Mouse (Mus musculus) liver, embryonic 15.5 days (tissue): ENCODE results near the gene Ubqln4. TPM values are rescaled to one million over a fixed set of nuclear protein-coding genes. Genes with fewer than 3 reads are reported as not detected.

Experiments
- ATAC-seq: fragments of 200-750 bp; cut with Nextera tagmentation; 2 replicates; pipeline ENCODE4 v1.8.0; 2017; ENCODE audit warnings: moderate number of reproducible peaks, mild to moderate bottlenecking, moderate library complexity; ENCODE audit not compliant: insufficient read depth
- H3K27ac ChIP-seq: fragments of 300-500 bp; sonication (generic); replicated peaks from 2 replicates; pipeline ENCODE4 v1.5.1; 2015; ENCODE audit warnings: mild to moderate bottlenecking, inconsistent platforms
- H3K27me3 ChIP-seq: fragments of 300-500 bp; sonication (generic); 2 replicates; pipeline ENCODE4 v1.6.1; 2015; ENCODE audit warnings: mild to moderate bottlenecking, inconsistent platforms
- H3K36me3 ChIP-seq: fragments of 300-500 bp; sonication (generic); replicated peaks from 2 replicates; pipeline ENCODE4 v1.6.1; 2015; ENCODE audit warnings: moderate library complexity, mild to moderate bottlenecking, inconsistent platforms
- H3K4me1 ChIP-seq: fragments of 300-500 bp; sonication (generic); replicated peaks from 2 replicates; pipeline ENCODE4 v1.6.1; 2015; ENCODE audit warnings: inconsistent platforms
- H3K4me2 ChIP-seq: fragments of 300-500 bp; sonication (generic); 2 replicates; pipeline ENCODE4 v1.6.1; 2015; ENCODE audit warnings: moderate library complexity, mild to moderate bottlenecking, inconsistent platforms
- H3K4me3 ChIP-seq: fragments of 300-500 bp; sonication (generic); replicated peaks from 2 replicates; pipeline ENCODE4 v1.5.1; 2015; ENCODE audit warnings: mild to moderate bottlenecking, inconsistent platforms
- H3K9ac ChIP-seq: fragments of 300-500 bp; sonication (generic); 2 replicates; pipeline ENCODE4 v1.6.1; 2015; ENCODE audit warnings: moderate library complexity, mild to moderate bottlenecking, inconsistent platforms
- H3K9me3 ChIP-seq: fragments of 300-500 bp; sonication (generic); replicated peaks from 2 replicates; pipeline ENCODE4 v1.6.1; 2016; ENCODE audit warnings: inconsistent platforms
- WGBS: fragments of 180-500 bp; shearing (Covaris S2); methylation state at CpG from one replicate; pipeline ENCODE4 v1.1.7; 2015; ENCODE audit warnings: mixed read lengths; ENCODE audit not compliant: insufficient replicate concordance; 5-methylcytosine and 5-hydroxymethylcytosine counted together
- microRNA counts: library from miRNA; unstranded; fragments of <30 nt; microRNA quantifications from one replicate; lab custom pipeline; 2016
- microRNA-seq: library from miRNA; unstranded; fragments of <30 nt; microRNA quantifications from one replicate; pipeline ENCODE4, GENCODE M21; 2016
- polyA plus RNA-seq: library from polyadenylated mRNA; unstranded; fragments of >200 nt; fragmentation: Nextera tagmentation; extraction: Ambion mirVana; gene quantifications from 2 replicates; pipeline ENCODE4 v1.2.1, GENCODE M21; 2015

Gene Ubqln4
- polyA plus RNA-seq, 1 experiment from 2014 or later = 19.8 TPM

DNA sequence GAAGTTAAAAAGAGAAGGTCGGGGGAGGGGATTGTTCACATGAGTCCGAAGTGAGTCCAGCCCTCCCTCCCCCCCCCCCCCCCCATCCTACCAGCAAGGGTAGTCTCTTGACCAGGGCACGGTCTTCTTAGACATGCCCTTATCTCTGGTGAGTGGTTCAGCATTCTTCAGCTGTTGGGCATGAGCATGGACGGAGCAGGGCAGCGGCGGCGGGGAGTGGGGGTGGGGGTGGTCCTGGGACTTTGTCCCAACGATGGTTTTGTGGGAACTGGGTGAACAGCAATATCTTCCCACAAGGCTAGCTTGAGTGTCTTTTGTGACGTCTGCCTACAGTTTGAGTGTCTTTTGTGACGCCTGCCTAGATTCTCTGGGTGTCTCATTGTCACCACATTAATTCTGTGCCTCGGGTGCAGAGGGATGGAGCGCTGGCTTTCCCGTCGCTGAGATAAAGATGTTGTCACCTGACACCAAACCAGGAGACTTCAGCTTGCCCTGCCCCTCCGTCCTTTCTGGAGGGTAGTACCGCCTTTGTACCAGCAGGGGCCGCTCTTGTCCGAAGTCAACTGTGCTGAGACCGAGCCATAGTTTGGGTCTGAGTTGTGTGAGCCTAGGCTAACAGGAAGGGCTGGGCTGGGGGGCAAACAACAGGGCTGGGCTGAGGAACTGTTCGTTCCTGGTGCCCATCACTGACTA lies 53.7 kb downstream of the Ubqln4 start:
- under 1% methylated on average over 20 of the region's 20 CpGs for WGBS
- Histone ChIP-seq H3K27me3 (no peaks in the 10 kb centered on the region), H3K9me3 (no peaks in the 10 kb centered on the region), H3K27ac (no peak overlapping the region), H3K9ac (no peak overlapping the region), H3K4me2 (peak overlapping the region; percentile 53), H3K4me3 (peak overlapping the region; percentile 21), H3K36me3 (no peaks in the 10 kb centered on the region), H3K4me1 (peaks cover 28% of the 10 kb centered on the region)
- ATAC-seq = peak; percentile 74

DNA sequence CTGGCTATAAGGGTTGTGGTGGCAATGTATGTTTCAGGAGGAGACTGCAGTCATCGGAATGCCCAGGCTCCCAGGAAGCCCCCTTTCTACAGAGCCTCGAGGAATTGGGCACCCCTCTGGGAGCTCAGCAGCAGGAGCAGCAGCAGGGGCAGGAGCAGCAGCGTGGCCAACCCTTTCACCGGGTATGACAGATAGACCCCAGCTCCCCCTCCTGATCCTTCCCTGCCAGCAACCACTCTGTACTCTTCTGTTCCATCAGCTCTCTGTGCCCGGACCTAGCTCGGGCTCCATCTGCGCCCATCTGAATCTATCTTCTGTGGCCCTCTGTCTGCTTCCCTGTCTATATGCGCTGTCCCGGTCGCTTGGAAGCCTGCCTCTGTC lies 54.2 kb downstream of the Ubqln4 start:
- Histone ChIP-seq H3K4me3 (peak overlapping the region; percentile 14), H3K9ac (no peak overlapping the region), H3K4me1 (peaks cover 28% of the 10 kb centered on the region), H3K4me2 (peak overlapping the region; percentile 53), H3K36me3 (no peaks in the 10 kb centered on the region), H3K27me3 (no peaks in the 10 kb centered on the region), H3K27ac (no peak overlapping the region), H3K9me3 (no peaks in the 10 kb centered on the region)
- ATAC-seq = 0 out of 2 replicates have a peak, but pooled peaks have one; percentile 8
- WGBS = 18% methylated on average over 10 of the region's 10 CpGs

DNA sequence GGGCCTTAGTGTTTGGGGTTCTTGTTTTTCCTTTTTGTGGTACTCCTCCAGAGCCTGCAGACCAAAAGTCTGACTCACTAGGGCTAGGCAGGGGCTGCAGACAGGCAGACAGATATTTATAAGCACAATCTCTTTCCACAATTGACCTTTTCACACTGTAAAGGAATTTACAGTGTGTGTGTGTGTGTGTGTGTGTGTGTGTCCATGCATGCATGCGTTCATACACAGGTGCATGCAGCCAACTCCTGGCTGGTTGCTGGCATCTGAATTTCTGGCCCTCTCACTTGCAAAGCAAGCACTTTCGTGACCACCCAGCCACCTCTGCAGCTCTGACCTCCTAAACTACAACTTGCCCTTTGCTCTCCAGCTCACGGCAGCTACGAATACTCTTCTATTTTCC lies 55.5 kb downstream of the Ubqln4 start:
- Histone ChIP-seq H3K4me2 (no peak overlapping the region), H3K36me3 (no peaks in the 10 kb centered on the region), H3K27me3 (no peaks in the 10 kb centered on the region; the same call in 1 of the 2 replicates), H3K9ac (no peak overlapping the region; the same call in 1 of the 2 replicates), H3K4me1 (peaks cover 21% of the 10 kb centered on the region), H3K9me3 (no peaks in the 10 kb centered on the region), H3K4me3 (no peak overlapping the region), H3K27ac (no peak overlapping the region)
- WGBS = 60% methylated on average over 4 of the region's 4 CpGs
- no peak for ATAC-seq

DNA sequence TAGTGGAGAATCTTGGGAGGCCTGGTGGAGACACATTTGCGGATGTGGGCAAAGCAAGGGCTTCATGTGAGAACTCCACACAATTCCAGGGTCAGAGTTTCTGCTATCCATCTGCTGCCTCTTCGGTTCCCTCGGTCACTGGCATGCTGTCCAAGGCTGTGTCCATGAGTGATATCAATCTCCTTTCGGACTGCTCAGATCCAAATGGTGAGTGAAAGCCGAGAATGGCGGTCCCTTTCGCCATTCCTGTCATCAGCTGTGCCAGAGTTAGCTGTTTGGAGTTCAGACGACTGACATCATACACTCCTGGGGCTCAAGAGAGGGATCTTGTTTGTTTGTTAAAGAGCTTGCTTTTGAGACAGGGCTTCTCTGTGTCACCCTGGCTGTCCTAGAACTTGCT lies 60.9 kb downstream of the Ubqln4 start:
- Histone ChIP-seq H3K27ac (no peak overlapping the region), H3K4me3 (no peak overlapping the region), H3K9ac (no peak overlapping the region), H3K9me3 (no peaks in the 10 kb centered on the region), H3K4me2 (no peak overlapping the region), H3K36me3 (no peaks in the 10 kb centered on the region), H3K27me3 (no peaks in the 10 kb centered on the region; the same call in 1 of the 2 replicates), H3K4me1 (peaks cover 33% of the 10 kb centered on the region)
- 71% methylated on average over 8 of the region's 8 CpGs for WGBS
- ATAC-seq = no peak

DNA sequence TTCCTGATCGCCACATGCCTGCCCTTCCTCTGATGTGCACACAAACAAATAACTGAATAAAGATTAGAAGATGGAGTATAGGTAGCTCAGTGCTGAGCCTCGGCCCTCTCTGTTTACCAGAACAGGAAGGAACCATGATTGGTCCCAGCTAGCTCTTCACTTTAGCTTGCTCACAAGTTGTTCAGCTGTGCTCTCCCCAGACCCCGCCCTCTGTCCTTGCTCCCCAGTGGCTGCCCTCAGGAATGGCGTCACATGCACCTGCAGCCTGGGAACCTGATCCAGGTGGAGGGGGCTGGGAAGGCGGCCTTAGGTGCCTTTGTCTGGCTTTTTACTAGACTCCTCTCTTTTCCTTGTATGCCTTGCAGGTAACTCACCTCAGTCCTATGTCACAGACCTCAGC lies 61.6 kb downstream of the Ubqln4 start:
- WGBS = 58% methylated on average over 5 of the region's 5 CpGs
- Histone ChIP-seq H3K4me3 (no peak overlapping the region), H3K36me3 (no peaks in the 10 kb centered on the region), H3K4me1 (peaks cover 40% of the 10 kb centered on the region), H3K27me3 (no peaks in the 10 kb centered on the region; the same call in 1 of the 2 replicates), H3K4me2 (no peak overlapping the region), H3K27ac (no peak overlapping the region), H3K9ac (no peak overlapping the region), H3K9me3 (no peaks in the 10 kb centered on the region)
- no peak for ATAC-seq

DNA sequence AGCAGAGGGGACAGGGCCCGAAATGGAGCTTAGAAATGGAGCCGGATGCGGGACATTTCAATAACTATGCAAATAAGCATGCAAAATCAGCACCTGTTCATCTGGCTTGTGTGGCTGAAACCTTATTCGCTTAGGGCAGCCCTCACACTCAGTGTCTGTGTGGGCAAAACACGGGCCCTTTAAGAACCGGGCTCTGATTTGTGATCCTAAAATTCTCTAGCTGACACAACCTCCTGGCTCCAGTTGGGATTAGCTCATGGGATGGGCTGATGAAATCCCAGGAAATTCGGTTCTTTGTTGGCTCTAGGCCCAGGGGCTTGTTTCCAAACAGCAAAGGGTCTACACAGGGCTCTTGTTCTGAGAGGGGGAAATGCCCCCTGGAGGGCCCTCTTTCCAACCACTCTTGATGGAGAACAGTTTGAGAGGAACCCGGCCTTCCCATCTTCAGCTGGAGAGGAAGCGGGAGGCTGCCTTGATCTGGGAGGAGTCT lies 62.4 kb downstream of the Ubqln4 start:
- Histone ChIP-seq H3K27me3 (peaks cover 7% of the 10 kb centered on the region; the same call in 1 of the 2 replicates), H3K4me2 (no peak overlapping the region), H3K27ac (no peak overlapping the region), H3K9ac (no peak overlapping the region), H3K4me3 (no peak overlapping the region), H3K9me3 (no peaks in the 10 kb centered on the region), H3K4me1 (peaks cover 48% of the 10 kb centered on the region), H3K36me3 (no peaks in the 10 kb centered on the region)
- 59% methylated on average over 9 of the region's 9 CpGs for WGBS
- ATAC-seq = no peak

DNA sequence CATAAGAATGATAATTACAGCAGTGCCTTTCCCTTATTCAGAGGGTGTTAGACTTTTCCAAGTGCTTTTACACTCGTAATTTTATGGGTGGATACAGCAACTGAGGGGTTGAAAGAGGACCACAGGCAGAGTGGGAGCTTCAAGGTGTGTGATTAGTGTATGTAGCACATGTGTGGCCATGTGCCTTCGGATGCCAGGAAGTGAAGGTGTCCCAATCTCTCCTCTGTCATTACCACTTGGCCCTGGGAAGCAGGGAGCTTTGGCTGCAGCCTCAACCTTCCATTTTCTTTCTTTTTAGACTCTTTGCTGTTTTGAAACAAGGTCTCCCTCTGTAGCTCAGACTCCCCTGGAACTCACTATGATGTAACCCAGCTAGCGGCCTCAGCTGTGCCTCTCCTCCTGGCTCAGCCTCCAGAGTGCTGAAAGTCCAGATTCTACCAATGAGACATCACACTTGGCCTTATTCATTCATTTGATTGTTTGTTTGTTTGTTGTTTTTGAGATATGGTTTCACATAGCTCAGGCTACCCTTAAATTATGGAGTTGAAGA lies 63.5 kb downstream of the Ubqln4 start:
- ATAC-seq = no peak
- peaks cover 59% of the 10 kb centered on the region for H3K4me1 ChIP-seq
- no peak overlapping the region for H3K27ac ChIP-seq
- H3K9ac ChIP-seq = no peak overlapping the region
- H3K36me3 ChIP-seq = no peaks in the 10 kb centered on the region
- no peak overlapping the region for H3K4me2 ChIP-seq
- no peaks in the 10 kb centered on the region for H3K9me3 ChIP-seq
- WGBS = 60% methylated on average over 3 of the region's 3 CpGs
- H3K4me3 ChIP-seq = no peak overlapping the region
- peaks cover 8% of the 10 kb centered on the region; the same call in 1 of the 2 replicates for H3K27me3 ChIP-seq

DNA sequence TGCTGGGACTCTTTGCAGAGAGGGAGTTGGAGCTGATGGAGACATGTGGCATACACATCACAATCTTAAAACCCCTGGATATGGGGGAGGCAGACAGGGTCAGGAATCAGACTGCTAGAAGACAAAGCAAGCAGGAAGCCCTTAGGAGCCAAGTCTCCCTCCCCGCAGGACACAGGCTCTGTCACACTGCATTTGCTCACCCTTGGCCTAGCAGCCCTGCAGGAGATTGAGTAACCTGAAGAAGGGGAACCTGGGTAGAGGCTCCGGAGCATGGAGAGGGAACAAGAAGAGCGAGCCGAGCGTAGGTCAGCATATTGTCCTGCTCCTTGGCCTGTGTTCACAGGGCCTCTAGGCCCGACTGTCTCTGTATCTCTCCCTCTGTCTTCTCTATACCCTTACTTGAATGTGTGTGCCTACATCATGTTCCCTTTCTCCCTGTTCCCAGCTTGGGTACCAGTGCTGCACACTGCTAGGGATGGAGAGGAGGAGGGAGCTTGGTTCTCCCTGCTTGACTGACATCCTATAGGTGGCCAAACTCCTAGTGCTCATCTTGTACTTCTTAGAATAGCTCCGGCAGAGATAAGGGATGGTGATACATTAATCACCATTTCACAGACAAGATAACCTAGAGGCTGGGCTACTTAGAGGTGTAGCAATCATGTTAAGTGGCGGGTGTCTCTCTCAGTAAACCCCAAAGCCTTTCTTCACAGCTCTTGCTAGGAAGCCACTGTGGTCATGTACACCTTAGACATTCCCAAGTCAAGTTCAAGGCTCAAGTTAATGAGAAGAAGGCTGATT lies 64.7 kb downstream of the Ubqln4 start:
- H3K27me3 ChIP-seq = 0 out of 2 replicates have a peak, but pooled peaks cover 8% of the 10 kb centered on the region
- no peak overlapping the region for H3K4me2 ChIP-seq
- no peaks in the 10 kb centered on the region for H3K36me3 ChIP-seq
- H3K4me1 ChIP-seq = peaks cover 71% of the 10 kb centered on the region
- no peak overlapping the region for H3K9ac ChIP-seq
- H3K4me3 ChIP-seq = no peak overlapping the region
- H3K9me3 ChIP-seq = no peaks in the 10 kb centered on the region
- 50% methylated on average over 8 of the region's 8 CpGs for WGBS
- peak overlapping the region; percentile 19; the same call in 1 of the 2 replicates for H3K27ac ChIP-seq
- peak; percentile 11; the same call in 1 of the 2 replicates for ATAC-seq

MicroRNAs within 50 kb of the gene (microRNA counts, 519-probe panel; counts per million panel counts)
- microRNA mmu-miR-1905 (lab: Ali Mortazavi, UCI) = not detected

Small RNA genes lying within 50 kb of the gene (microRNA-seq; reads per million reads assigned to microRNA genes)
- not detected for gene Mir1905

Other genes with a start within 250 kb of the Ubqln4 start
- 92.0 and 99.4 TPM in 2 replicates for gene Glmp, start 228.7 kb upstream of the Ubqln4 start, polyA plus RNA-seq
- 1.3 and 1.4 TPM in 2 replicates for gene Tmem79, start 217.6 kb upstream of the Ubqln4 start, polyA plus RNA-seq
- 31.8 and 38.3 TPM in 2 replicates for gene Smg5, start 217.5 kb upstream of the Ubqln4 start, polyA plus RNA-seq
- 5.4 and 6.2 TPM in 2 replicates for gene Paqr6, start 189.2 kb upstream of the Ubqln4 start, polyA plus RNA-seq
- 0.28 and 0.71 TPM in 2 replicates for gene Bglap3, start 181.0 kb upstream of the Ubqln4 start, polyA plus RNA-seq
- gene Bglap2, start 175.1 kb upstream of the Ubqln4 start, polyA plus RNA-seq = 0.28 TPM in 1 of 2 replicates, not detected in the other
- not detected in 2 replicates for gene Bglap, start 169.3 kb upstream of the Ubqln4 start, polyA plus RNA-seq
- 77.7 and 83.2 TPM in 2 replicates for gene Pmf1, start 143.4 kb upstream of the Ubqln4 start, polyA plus RNA-seq
- 10.6 and 12.7 TPM in 2 replicates for gene Slc25a44, start 128.6 kb upstream of the Ubqln4 start, polyA plus RNA-seq
- 25.0 and 26.2 TPM in 2 replicates for gene Sema4a, start 92.6 kb upstream of the Ubqln4 start, polyA plus RNA-seq
- 133 and 142 TPM in 2 replicates for gene Lmna, start 43.8 kb upstream of the Ubqln4 start, polyA plus RNA-seq
- 0.60 and 0.67 TPM in 2 replicates for gene Mex3a, start 21.4 kb upstream of the Ubqln4 start, polyA plus RNA-seq
- gene Rab25, start 5.5 kb upstream of the Ubqln4 start, polyA plus RNA-seq = 0.53 TPM in 1 of 2 replicates, not detected in the other
- 104 and 112 TPM in 2 replicates for gene Lamtor2, start 684 bp upstream of the Ubqln4 start, polyA plus RNA-seq
- 190 and 206 TPM in 2 replicates for gene Ssr2, start 22.1 kb downstream of the Ubqln4 start, polyA plus RNA-seq
- gene Arhgef2, start 52.2 kb downstream of the Ubqln4 start, polyA plus RNA-seq = 14.4 and 15.0 TPM in 2 replicates
- not detected in 2 replicates for gene Rxfp4, start 99.4 kb downstream of the Ubqln4 start, polyA plus RNA-seq
- 23.9 and 26.6 TPM in 2 replicates for gene Khdc4, start 132.0 kb downstream of the Ubqln4 start, polyA plus RNA-seq
- 32.3 and 34.8 TPM in 2 replicates for gene Rit1, start 163.1 kb downstream of the Ubqln4 start, polyA plus RNA-seq
- gene Syt11, start 221.4 kb downstream of the Ubqln4 start, polyA plus RNA-seq = 0.73 and 1.3 TPM in 2 replicates